Comparison of ENCODE assay signal across 8 mouse cellular contexts in the genomic region with DNA sequence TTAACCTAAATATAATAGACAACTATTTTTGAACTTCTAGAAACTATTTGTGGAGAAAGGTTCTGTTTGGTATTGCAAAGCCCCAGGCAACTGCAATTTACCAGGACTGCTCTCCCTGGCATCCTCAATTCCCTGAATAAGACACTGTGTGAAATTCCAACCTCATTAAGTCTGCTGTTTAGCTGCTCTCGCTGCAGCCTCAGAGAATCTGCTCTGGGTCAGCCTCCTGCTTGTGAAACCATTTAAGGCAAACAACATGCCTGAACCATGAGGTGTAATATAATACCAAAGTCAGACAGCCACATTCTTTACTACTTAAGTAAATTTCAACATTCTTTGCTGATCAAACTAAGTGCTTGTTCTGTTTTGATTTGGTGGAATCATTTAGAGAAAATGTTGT.
DNase-seq lines count a peak whose midpoint lies in the region; ATAC-seq lines count a peak whose summit lies in the region.

No protein-coding gene starts in this region.

- 6% methylated on average over 1 of the region's 1 CpGs for WGBS in heart, embryonic 11.5 days (ENCODE audit: insufficient replicate concordance)
- WGBS in embryonic facial prominence, embryonic 10.5 days, result 2% methylated on average over 1 of the region's 1 CpGs
- 8% methylated on average over 1 of the region's 1 CpGs for WGBS in limb, embryonic 15.5 days

- no peaks in the 10 kb centered on the region for H3K9me3 ChIP-seq in heart, embryonic 11.5 days (replicated peaks; ENCODE audit: control insufficient read depth, low read length)
- no peaks in the 10 kb centered on the region for H3K9me3 ChIP-seq in embryonic facial prominence, embryonic 10.5 days
- H3K9me3 ChIP-seq in limb, embryonic 15.5 days, result no peaks in the 10 kb centered on the region

- peak; percentile 59; the same call in 1 of the 2 replicates for ATAC-seq in heart, embryonic 11.5 days (replicated peaks; ENCODE audit: insufficient number of reproducible peaks, low FRiP score, low TSS enrichment)
- ATAC-seq in limb, embryonic 15.5 days (ENCODE audit: insufficient number of reproducible peaks, low FRiP score, low TSS enrichment, low read depth), result no peak
- ATAC-seq in megakaryocyte progenitor cell, adult 5-6 weeks (replicated peaks; ENCODE audit: poor library complexity), result no peak

- H3K9ac ChIP-seq in heart, embryonic 11.5 days (ENCODE audit: low read depth, low read length), result no peak overlapping the region
- no peak overlapping the region for H3K9ac ChIP-seq in limb, embryonic 15.5 days

- H3K36me3 ChIP-seq in heart, embryonic 11.5 days (ENCODE audit: control insufficient read depth, insufficient read depth, low read length), result no peaks in the 10 kb centered on the region
- no peaks in the 10 kb centered on the region for H3K36me3 ChIP-seq in embryonic facial prominence, embryonic 10.5 days (replicated peaks)
- no peaks in the 10 kb centered on the region for H3K36me3 ChIP-seq in limb, embryonic 15.5 days

- H3K27ac ChIP-seq in heart, embryonic 11.5 days (ENCODE audit: low read depth, low read length), result peak overlapping the region; percentile 71
- H3K27ac ChIP-seq in embryonic facial prominence, embryonic 10.5 days (replicated peaks), result peak overlapping the region; percentile 67; the same call in 1 of the 2 replicates
- H3K27ac ChIP-seq in limb, embryonic 15.5 days, result peak overlapping the region; percentile 47; the same call in 1 of the 2 replicates

- H3K4me1 ChIP-seq in heart, embryonic 11.5 days (ENCODE audit: control insufficient read depth, insufficient read depth, low read length), result no peaks in the 10 kb centered on the region; the same call in 1 of the 2 replicates
- H3K4me1 ChIP-seq in embryonic facial prominence, embryonic 10.5 days, result peaks cover 15% of the 10 kb centered on the region
- no peaks in the 10 kb centered on the region for H3K4me1 ChIP-seq in limb, embryonic 15.5 days

- DNase-seq in heart, postnatal 25 days (ENCODE audit: low spot score), result no peak
- DNase-seq in 3T3-L1 (ENCODE audit: low read depth, low spot score), result peak; percentile 85
- DNase-seq in embryonic facial prominence, embryonic 10.5 days (ENCODE audit: low spot score), result peak; percentile 55
- no peak for DNase-seq in thymus, postnatal 36 days
- DNase-seq in spleen, postnatal 14 days (ENCODE audit: low spot score in 2 of 2), result no peak

- no peak overlapping the region for H3K4me2 ChIP-seq in heart, embryonic 11.5 days
- no peak overlapping the region for H3K4me2 ChIP-seq in limb, embryonic 15.5 days

- intact Hi-C loops in heart, postnatal 25 days (cut with DNase I), result no loop called here

- H3K27me3 ChIP-seq in heart, embryonic 11.5 days (ENCODE audit: control insufficient read depth, insufficient read depth, low read length), result no peaks in the 10 kb centered on the region
- no peaks in the 10 kb centered on the region for H3K27me3 ChIP-seq in embryonic facial prominence, embryonic 10.5 days (replicated peaks; ENCODE audit: low read depth, poor library complexity, severe bottlenecking)
- H3K27me3 ChIP-seq in limb, embryonic 15.5 days, result no peaks in the 10 kb centered on the region

- no peak overlapping the region for H3K4me3 ChIP-seq in heart, embryonic 11.5 days (ENCODE audit: low read depth, low read length)
- H3K4me3 ChIP-seq in embryonic facial prominence, embryonic 10.5 days, result no peak overlapping the region
- H3K4me3 ChIP-seq in limb, embryonic 15.5 days, result no peak overlapping the region

Comparison
In these comparisons a context has a peak if more than half of its experiments do, and no peak if none do; other contexts are left out.
1. DNase-seq: peak in 3T3-L1 (single experiment) and embryonic facial prominence, embryonic 10.5 days (single experiment); none in heart, postnatal 25 days (single experiment), thymus, postnatal 36 days (0 of 2) and spleen, postnatal 14 days (0 of 2).
2. Peak in every context shown above with its lines, with median percentiles within 50 percentile points of each other: H3K27ac ChIP-seq.